In genomic region chr15:94803624-94804342, GRCm38 (mm10) we compare ENCODE assay signal across 12 mouse cellular contexts.
DNase-seq lines count a peak whose midpoint lies in the region; ATAC-seq and TF ChIP-seq lines count a peak whose summit lies in the region.
"Had no signal": no experiment of that assay in that cellular context is flagged by ENCODE, and none has a peak within 500 bp of the region (broad histone marks: within the 10 kb centered on the region; RNA-seq: fewer than 3 reads in every experiment).

No protein-coding gene starts in this region.

- H3K4me1 ChIP-seq in heart, embryonic 12.5 days (replicated peaks) = 0 out of 2 replicates have a peak, but pooled peaks cover 12% of the 10 kb centered on the region
- peaks cover 7% of the 10 kb centered on the region; the same call in 1 of the 2 replicates for H3K4me1 ChIP-seq in neural tube, embryonic 11.5 days (ENCODE audit: control insufficient read depth, insufficient read depth, low read length)
- H3K4me1 ChIP-seq in neural tube, embryonic 15.5 days = peaks cover 8% of the 10 kb centered on the region
- H3K4me1 ChIP-seq in intestine, postnatal 0 days (replicated peaks; ENCODE audit: control insufficient read depth, insufficient read depth, low read length) = no peaks in the 10 kb centered on the region
- no peaks in the 10 kb centered on the region for H3K4me1 ChIP-seq in stomach, postnatal 0 days (replicated peaks; ENCODE audit: control insufficient read depth, insufficient read depth)
- H3K4me1 ChIP-seq: liver, embryonic 13.5 days had no signal

- H3K9me3 ChIP-seq in heart, embryonic 12.5 days (replicated peaks) = 0 out of 2 replicates have a peak, but pooled peaks cover 2% of the 10 kb centered on the region
- H3K9me3 ChIP-seq in neural tube, embryonic 11.5 days (ENCODE audit: control insufficient read depth, low read length) = no peaks in the 10 kb centered on the region
- no peaks in the 10 kb centered on the region for H3K9me3 ChIP-seq in neural tube, embryonic 15.5 days (replicated peaks)
- H3K9me3 ChIP-seq in intestine, postnatal 0 days (ENCODE audit: control insufficient read depth) = no peaks in the 10 kb centered on the region
- H3K9me3 ChIP-seq in stomach, postnatal 0 days (ENCODE audit: control insufficient read depth, low read length) = no peaks in the 10 kb centered on the region

- 26% methylated on average over 17 of the region's 17 CpGs for WGBS in heart, embryonic 12.5 days
- WGBS in neural tube, embryonic 11.5 days = 37% methylated on average over 17 of the region's 17 CpGs
- WGBS in neural tube, embryonic 15.5 days = 26% methylated on average over 17 of the region's 17 CpGs
- WGBS in intestine, postnatal 0 days = 31% methylated on average over 17 of the region's 17 CpGs
- 59% methylated on average over 17 of the region's 17 CpGs for WGBS in stomach, postnatal 0 days

- no peak for ATAC-seq in heart, embryonic 12.5 days (ENCODE audit: insufficient number of reproducible peaks, low FRiP score)
- peak; percentile 67; the same call in 1 of the 2 replicates for ATAC-seq in neural tube, embryonic 11.5 days (ENCODE audit: insufficient read depth, low FRiP score, low TSS enrichment)
- ATAC-seq in neural tube, embryonic 15.5 days (ENCODE audit: low FRiP score) = no peak
- 0 out of 2 replicates have a peak, but pooled peaks have one; percentile 41 for ATAC-seq in intestine, postnatal 0 days
- no peak for ATAC-seq in stomach, postnatal 0 days (ENCODE audit: low FRiP score, low TSS enrichment)
- no peak for ATAC-seq in activated CD4-positive, CD25-positive, alpha-beta regulatory T cell, adult 4 months

- H3K36me3 ChIP-seq in heart, embryonic 12.5 days = no peaks in the 10 kb centered on the region
- no peaks in the 10 kb centered on the region for H3K36me3 ChIP-seq in neural tube, embryonic 11.5 days (ENCODE audit: control insufficient read depth, insufficient read depth, low read length)
- H3K36me3 ChIP-seq in neural tube, embryonic 15.5 days = no peaks in the 10 kb centered on the region
- H3K36me3 ChIP-seq in intestine, postnatal 0 days (ENCODE audit: control insufficient read depth, insufficient read depth) = no peaks in the 10 kb centered on the region
- no peaks in the 10 kb centered on the region for H3K36me3 ChIP-seq in stomach, postnatal 0 days (ENCODE audit: control insufficient read depth, insufficient read depth, low read length)
- H3K36me3 ChIP-seq: liver, embryonic 13.5 days had no signal

- 0 out of 2 replicates have a peak, but pooled peaks have one; percentile 21 for TF ChIP-seq CTCF in intestine, postnatal 0 days (IDR thresholded peaks at IDR 0.05; ENCODE audit: low read depth)
- peak; percentile 19; the same call in 1 of the 2 replicates for TF ChIP-seq CTCF in stomach, postnatal 0 days (IDR thresholded peaks at IDR 0.05; ENCODE audit: low read depth)

- intact Hi-C loops in heart, postnatal 10 days (cut with DNase I) = no loop called here

- peaks cover 70% of the 10 kb centered on the region for H3K27me3 ChIP-seq in heart, embryonic 12.5 days (replicated peaks)
- no peaks in the 10 kb centered on the region for H3K27me3 ChIP-seq in neural tube, embryonic 11.5 days (ENCODE audit: control insufficient read depth, insufficient read depth, low read length)
- H3K27me3 ChIP-seq in neural tube, embryonic 15.5 days (replicated peaks) = no peaks in the 10 kb centered on the region; the same call in 1 of the 2 replicates
- H3K27me3 ChIP-seq in intestine, postnatal 0 days (replicated peaks; ENCODE audit: control insufficient read depth, insufficient read depth, low read length) = no peaks in the 10 kb centered on the region
- no peaks in the 10 kb centered on the region for H3K27me3 ChIP-seq in stomach, postnatal 0 days (ENCODE audit: control insufficient read depth, insufficient read depth, low read length)
- H3K27me3 ChIP-seq: liver, embryonic 13.5 days had no signal

- H3K4me2 ChIP-seq in heart, embryonic 12.5 days = peak overlapping the region; percentile 9; the same call in 1 of the 2 replicates
- H3K4me2 ChIP-seq in neural tube, embryonic 11.5 days (ENCODE audit: low read depth) = no peak overlapping the region
- H3K4me2 ChIP-seq in neural tube, embryonic 15.5 days = no peak overlapping the region
- no peak overlapping the region for H3K4me2 ChIP-seq in intestine, postnatal 0 days (replicated peaks; ENCODE audit: low read depth)
- H3K4me2 ChIP-seq in stomach, postnatal 0 days (replicated peaks; ENCODE audit: low read depth) = no peak overlapping the region
- H3K4me2 ChIP-seq: liver, embryonic 13.5 days had no signal

- no peak overlapping the region for H3K4me3 ChIP-seq in heart, embryonic 12.5 days
- H3K4me3 ChIP-seq in neural tube, embryonic 11.5 days (ENCODE audit: low read depth, low read length) = no peak overlapping the region
- H3K4me3 ChIP-seq in neural tube, embryonic 15.5 days (replicated peaks) = no peak overlapping the region
- no peak overlapping the region for H3K4me3 ChIP-seq in intestine, postnatal 0 days (ENCODE audit: low read depth, low read length)
- H3K4me3 ChIP-seq in stomach, postnatal 0 days (ENCODE audit: low read depth, low read length) = no peak overlapping the region
- H3K4me3 ChIP-seq: liver, embryonic 13.5 days had no signal

- no peak for TF ChIP-seq EP300 in stomach, postnatal 0 days (optimal IDR thresholded peaks at IDR 0.05)

- DNase-seq in heart, postnatal 10 days = no peak
- DNase-seq in neural tube, embryonic 11.5 days (ENCODE audit: low spot score) = no peak
- no peak for DNase-seq in stomach, postnatal 0 days (ENCODE audit: low spot score)
- no peak for DNase-seq in spleen, postnatal 10 days (ENCODE audit: low spot score in 2 of 2)
- DNase-seq: adrenal gland, adult 2 months; kidney, postnatal 14 days; liver, embryonic 13.5 days; lung, postnatal 36 days had no signal

- no peak overlapping the region for H3K9ac ChIP-seq in heart, embryonic 12.5 days
- no peak overlapping the region for H3K9ac ChIP-seq in neural tube, embryonic 11.5 days (ENCODE audit: low read length)
- no peak overlapping the region for H3K9ac ChIP-seq in neural tube, embryonic 15.5 days (replicated peaks)
- no peak overlapping the region for H3K9ac ChIP-seq in intestine, postnatal 0 days (ENCODE audit: low read depth, low read length)
- no peak overlapping the region for H3K9ac ChIP-seq in stomach, postnatal 0 days (ENCODE audit: low read length)
- H3K9ac ChIP-seq: liver, embryonic 13.5 days had no signal

- no peak overlapping the region for H3K27ac ChIP-seq in heart, embryonic 12.5 days (ENCODE audit: poor library complexity, severe bottlenecking)
- H3K27ac ChIP-seq in neural tube, embryonic 11.5 days (ENCODE audit: low read depth, low read length) = no peak overlapping the region
- H3K27ac ChIP-seq in neural tube, embryonic 15.5 days (replicated peaks) = no peak overlapping the region
- H3K27ac ChIP-seq in intestine, postnatal 0 days (ENCODE audit: low read depth, low read length) = no peak overlapping the region
- no peak overlapping the region for H3K27ac ChIP-seq in stomach, postnatal 0 days (replicated peaks)
- H3K27ac ChIP-seq: liver, embryonic 13.5 days had no signal

Comparison
In these comparisons a context has a peak if more than half of its experiments do, and no peak if none do; other contexts are left out.
1. ATAC-seq: peak in neural tube, embryonic 11.5 days (single experiment) and intestine, postnatal 0 days (single experiment); none in heart, embryonic 12.5 days (single experiment), neural tube, embryonic 15.5 days (single experiment), stomach, postnatal 0 days (single experiment) and activated CD4-positive, CD25-positive, alpha-beta regulatory T cell, adult 4 months (single experiment).